Mouse (Mus musculus): Measurements from ENCODE around the gene Zfp423. TPM values are rescaled to one million over a fixed set of nuclear protein-coding genes. Genes with fewer than 3 reads are reported as not detected.

Gene Zfp423
- polyA plus RNA-seq, 1 experiment from 2014 or later = 41.7 TPM

DNA sequence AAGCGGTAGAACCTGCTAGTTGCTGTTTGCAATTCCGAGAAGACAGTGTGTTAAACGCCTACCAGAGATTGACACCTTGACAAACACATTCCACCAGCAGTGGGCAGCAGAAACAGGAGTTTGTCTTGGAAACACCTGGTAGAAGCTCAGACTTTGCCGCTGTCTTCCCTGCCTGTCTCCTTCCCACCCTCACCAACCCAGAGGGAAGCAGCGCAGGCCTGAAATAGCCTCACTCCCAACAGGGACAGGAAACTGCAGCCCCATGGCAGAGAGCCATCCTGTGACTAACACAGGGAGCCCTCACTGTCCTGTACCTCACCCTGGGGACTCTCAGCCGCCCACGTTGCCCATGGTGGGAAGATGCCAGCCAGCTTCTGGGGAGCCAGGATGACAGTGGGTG is 340.3 kb downstream of the Zfp423 start:
- Histone ChIP-seq H3K9ac (replicated peaks) (no peak overlapping the region), H3K9me3 (no peaks in the 10 kb centered on the region), H3K27me3 (no peaks in the 10 kb centered on the region), H3K27ac (no peak overlapping the region), H3K4me1 (replicated peaks) (peaks cover 13% of the 10 kb centered on the region), H3K4me2 (replicated peaks) (no peak overlapping the region), H3K36me3 (no peaks in the 10 kb centered on the region), H3K4me3 (replicated peaks) (no peak overlapping the region)
- no peak for ATAC-seq
- WGBS = 59% methylated on average over 7 of the region's 7 CpGs

DNA sequence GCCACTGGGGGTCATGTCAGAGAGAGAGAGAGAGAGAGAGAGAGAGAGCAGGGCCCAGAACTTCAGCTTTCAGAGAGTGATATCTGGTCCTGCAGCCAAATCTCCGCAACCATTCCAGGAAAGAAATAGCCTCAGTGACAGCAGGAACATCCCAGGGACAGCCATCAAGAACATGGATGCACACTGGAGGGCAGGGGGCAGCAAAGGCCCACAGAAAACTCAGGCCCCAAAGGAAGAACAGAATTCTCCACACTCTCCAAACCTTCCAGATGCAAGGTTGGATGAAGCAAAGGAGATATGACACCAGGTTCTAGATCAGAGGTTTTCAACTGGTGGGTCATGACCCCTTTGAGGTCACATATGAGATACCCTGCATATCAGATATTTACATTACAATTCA is 345.7 kb downstream of the Zfp423 start:
- Histone ChIP-seq H3K4me1 (replicated peaks) (peaks cover 9% of the 10 kb centered on the region), H3K36me3 (no peaks in the 10 kb centered on the region), H3K27ac (no peak overlapping the region), H3K9ac (replicated peaks) (no peak overlapping the region), H3K4me3 (replicated peaks) (no peak overlapping the region), H3K4me2 (replicated peaks) (no peak overlapping the region), H3K27me3 (no peaks in the 10 kb centered on the region), H3K9me3 (no peaks in the 10 kb centered on the region)
- 93% methylated on average over 1 of the region's 1 CpGs for WGBS
- ATAC-seq = no peak

Other genes with a start within 250 kb of the Zfp423 start
- gene Cnep1r1, start 159.2 kb upstream of the Zfp423 start, polyA plus RNA-seq (2015; fragmentation: Nextera tagmentation; extraction: Ambion mirVana) = 46.5 and 47.5 TPM in 2 replicates
- gene Heatr3, start 178.3 kb upstream of the Zfp423 start, polyA plus RNA-seq (2015; fragmentation: Nextera tagmentation; extraction: Ambion mirVana) = 36.8 and 37.3 TPM in 2 replicates
- gene Tent4b, start 239.6 kb upstream of the Zfp423 start, polyA plus RNA-seq (2015; fragmentation: Nextera tagmentation; extraction: Ambion mirVana) = 9.1 and 9.7 TPM in 2 replicates